Mouse (Mus musculus) limb, embryonic 15.5 days (tissue): Measurements from ENCODE around the gene Slc35d3. TPM values are rescaled to one million over a fixed set of nuclear protein-coding genes. Genes with fewer than 3 reads are reported as not detected.
A peak's percentile ranks its signal among the peaks of the same experiment; 100 is the strongest.

Source experiments
- ATAC-seq: fragments of 200-750 bp; cut with Nextera tagmentation; 2 replicates; pipeline ENCODE4 v1.8.0; 2017; ENCODE audit warnings: low read depth, moderate TSS enrichment; ENCODE audit not compliant: insufficient number of reproducible peaks, low FRiP score, low TSS enrichment
- H3K27ac ChIP-seq: fragments of 300-500 bp; sonication (generic); 2 replicates; pipeline ENCODE4 v1.5.1; 2015; ENCODE audit warnings: moderate library complexity, mild to moderate bottlenecking, inconsistent platforms
- H3K27me3 ChIP-seq: fragments of 300-500 bp; sonication (generic); 2 replicates; pipeline ENCODE4 v1.6.1; 2015; ENCODE audit warnings: inconsistent platforms
- H3K36me3 ChIP-seq: fragments of 300-500 bp; sonication (generic); 2 replicates; pipeline ENCODE4 v1.6.1; 2015; ENCODE audit warnings: inconsistent platforms
- H3K4me1 ChIP-seq: fragments of 300-500 bp; sonication (generic); 2 replicates; pipeline ENCODE4 v1.6.1; 2015; ENCODE audit warnings: inconsistent platforms
- H3K4me2 ChIP-seq: fragments of 300-500 bp; sonication (generic); 2 replicates; pipeline ENCODE4 v1.6.1; 2015; ENCODE audit warnings: mild to moderate bottlenecking, inconsistent platforms
- H3K4me3 ChIP-seq: fragments of 300-500 bp; sonication (generic); 2 replicates; pipeline ENCODE4 v1.5.1; 2015; ENCODE audit warnings: mild to moderate bottlenecking, inconsistent platforms
- H3K9ac ChIP-seq: fragments of 300-500 bp; sonication (generic); 2 replicates; pipeline ENCODE4 v1.6.1; 2015; ENCODE audit warnings: inconsistent platforms
- H3K9me3 ChIP-seq: fragments of 300-500 bp; sonication (generic); 2 replicates; pipeline ENCODE4 v1.6.1; 2016; ENCODE audit warnings: inconsistent platforms
- WGBS: fragments of 180-500 bp; shearing (Covaris S2); methylation state at CpG from one replicate; pipeline ENCODE4 v1.1.7; 2015; 5-methylcytosine and 5-hydroxymethylcytosine counted together
- polyA plus RNA-seq: library from polyadenylated mRNA; unstranded; fragments of >200 nt; fragmentation: Nextera tagmentation; extraction: Ambion mirVana; gene quantifications from 2 replicates; pipeline ENCODE4 v1.2.1, GENCODE M21; 2015

The Slc35d3 gene
- polyA plus RNA-seq, result 1.4 and 1.7 TPM in 2 replicates

- peaks cover 45% of the 10 kb centered on the region for H3K27me3 ChIP-seq
- H3K36me3 ChIP-seq, result no peaks in the 10 kb centered on the region
- peak within 1 kb of the TSS; percentile 100 for H3K4me2 ChIP-seq
- H3K4me3 ChIP-seq, result peak within 1 kb of the TSS; percentile 56
- H3K9ac ChIP-seq, result peak within 1 kb of the TSS; percentile 31
- no peaks in the 10 kb centered on the region for H3K9me3 ChIP-seq
- WGBS, result under 1% methylated on average over 72 of the region's 72 CpGs
- no peak for ATAC-seq
- H3K27ac ChIP-seq, result no peak within 1 kb of the TSS
- peaks cover 33% of the 10 kb centered on the region for H3K4me1 ChIP-seq
Observed at GRCm38 (mm10) chr10:19850998-19851691, at the start of gene Slc35d3. Slc35d3 (minus strand) TSS chr10:19851459.

GRCm38 (mm10) chr10:19900191-19900590, 48.9 kb upstream of the Slc35d3 start:
- Histone ChIP-seq H3K9ac (no peak overlapping the region), H3K4me2 (no peak overlapping the region), H3K36me3 (0 out of 2 replicates have a peak, but pooled peaks cover 6% of the 10 kb centered on the region), H3K4me1 (no peaks in the 10 kb centered on the region), H3K27me3 (no peaks in the 10 kb centered on the region), H3K4me3 (no peak overlapping the region), H3K9me3 (no peaks in the 10 kb centered on the region), H3K27ac (no peak overlapping the region)
- WGBS, result 49% methylated on average over 2 of the region's 2 CpGs
- no peak for ATAC-seq

DNA sequence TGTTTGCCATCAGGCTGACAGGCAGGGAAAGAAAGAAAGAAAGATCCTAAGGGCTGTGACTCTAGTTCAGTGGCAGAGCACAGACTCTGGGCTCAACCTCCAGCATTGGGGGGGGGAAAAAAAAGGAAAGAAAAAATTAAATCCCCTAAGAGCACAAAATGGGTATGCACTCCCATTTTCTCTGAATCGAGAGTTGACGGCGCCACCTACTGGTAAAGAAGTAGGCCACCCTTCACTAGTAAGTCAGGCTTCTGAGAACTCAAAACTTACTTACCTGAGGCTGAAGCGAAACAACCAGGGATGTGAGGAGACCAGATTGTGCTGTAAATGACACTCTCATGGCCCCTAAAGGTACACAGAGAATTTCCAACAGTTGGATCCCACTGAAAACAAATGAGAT, 42.7 kb upstream of the Slc35d3 start:
- Histone ChIP-seq H3K27me3 (no peaks in the 10 kb centered on the region), H3K4me1 (no peaks in the 10 kb centered on the region), H3K4me2 (no peak overlapping the region), H3K9me3 (no peaks in the 10 kb centered on the region), H3K9ac (no peak overlapping the region), H3K4me3 (no peak overlapping the region), H3K27ac (no peak overlapping the region), H3K36me3 (0 out of 2 replicates have a peak, but pooled peaks cover 3% of the 10 kb centered on the region)
- WGBS, result 15% methylated on average over 4 of the region's 4 CpGs
- no peak for ATAC-seq

DNA sequence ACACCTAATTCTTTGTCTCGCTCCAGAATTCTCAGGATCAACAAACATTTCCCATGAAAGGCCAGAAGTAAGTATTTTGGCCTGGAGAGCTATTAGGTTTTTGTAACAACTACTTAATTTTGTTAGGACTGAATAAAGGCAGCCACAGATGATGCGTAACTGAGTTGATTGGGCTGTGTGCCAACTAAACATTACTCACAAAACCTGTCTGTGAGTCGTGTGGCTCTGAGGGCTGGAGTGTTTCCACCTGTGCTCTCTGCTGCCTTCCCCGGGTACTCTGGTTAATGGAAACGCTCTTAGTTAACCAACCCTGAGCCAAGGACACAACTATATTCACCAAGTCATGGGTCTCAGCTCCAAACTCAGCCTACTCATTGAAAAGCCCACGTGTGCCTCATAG, 41.9 kb upstream of the Slc35d3 start:
- WGBS, result 56% methylated on average over 6 of the region's 6 CpGs
- no peak for ATAC-seq

DNA sequence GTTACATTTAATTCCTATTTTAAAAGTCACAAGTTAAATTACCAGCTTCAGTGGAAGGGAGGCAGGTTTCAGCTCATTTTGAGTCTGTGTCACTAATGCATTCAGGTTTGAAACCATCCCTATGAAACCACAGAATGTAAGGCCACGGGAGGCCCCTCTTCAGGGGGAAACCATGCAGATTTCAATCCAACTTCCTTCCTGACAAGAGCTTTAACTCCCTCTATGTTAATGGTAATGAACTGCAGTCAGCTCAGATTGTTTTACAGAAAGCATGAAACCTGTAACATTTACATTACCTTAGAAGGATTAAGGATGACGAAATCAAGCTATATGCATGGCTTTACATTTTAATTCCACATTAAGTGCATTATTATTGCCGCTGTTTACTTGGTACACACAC, 40.4 kb upstream of the Slc35d3 start:
- Histone ChIP-seq H3K4me1 (no peaks in the 10 kb centered on the region), H3K4me2 (no peak overlapping the region), H3K9ac (no peak overlapping the region), H3K9me3 (no peaks in the 10 kb centered on the region), H3K36me3 (0 out of 2 replicates have a peak, but pooled peaks cover 9% of the 10 kb centered on the region), H3K27me3 (no peaks in the 10 kb centered on the region), H3K4me3 (no peak overlapping the region), H3K27ac (no peak overlapping the region)
- WGBS, result 62% methylated on average over 3 of the region's 3 CpGs
- no peak for ATAC-seq

More for the DNA sequence above, 41.9 kb upstream of the Slc35d3 start:
- Histone ChIP-seq H3K36me3 (0 out of 2 replicates have a peak, but pooled peaks cover 8% of the 10 kb centered on the region), H3K9ac (no peak overlapping the region), H3K4me3 (no peak overlapping the region), H3K4me1 (no peaks in the 10 kb centered on the region), H3K27me3 (no peaks in the 10 kb centered on the region), H3K9me3 (no peaks in the 10 kb centered on the region), H3K4me2 (no peak overlapping the region), H3K27ac (no peak overlapping the region)

GRCm38 (mm10) chr10:19889908-19890307, 38.6 kb upstream of the Slc35d3 start:
- Histone ChIP-seq H3K27ac (no peak overlapping the region), H3K27me3 (no peaks in the 10 kb centered on the region), H3K4me3 (no peak overlapping the region), H3K9me3 (no peaks in the 10 kb centered on the region), H3K4me1 (no peaks in the 10 kb centered on the region), H3K9ac (no peak overlapping the region), H3K4me2 (no peak overlapping the region), H3K36me3 (0 out of 2 replicates have a peak, but pooled peaks cover 9% of the 10 kb centered on the region)
- no peak for ATAC-seq
- 73% methylated on average over 3 of the region's 3 CpGs for WGBS

DNA sequence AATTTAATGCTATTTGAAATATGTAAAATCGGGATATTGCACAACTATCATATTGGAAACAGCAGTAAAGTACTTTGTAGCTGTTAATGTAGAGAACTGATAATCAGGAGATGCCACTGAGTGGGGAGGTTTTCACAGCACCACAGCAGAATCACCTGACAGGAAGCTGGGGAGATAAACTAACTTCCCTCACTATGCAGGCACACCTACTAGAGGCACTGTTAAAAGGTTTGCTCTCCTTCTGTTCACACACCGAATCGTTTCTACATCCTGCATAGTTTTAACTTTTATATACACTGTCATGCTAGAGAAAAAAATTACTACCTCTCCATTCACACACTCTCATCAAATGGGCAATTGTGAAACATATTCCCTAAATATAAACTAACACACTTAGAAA, 35.0 kb upstream of the Slc35d3 start:
- H3K27ac ChIP-seq, result no peak overlapping the region
- WGBS, result 77% methylated on average over 3 of the region's 3 CpGs
- no peaks in the 10 kb centered on the region for H3K4me1 ChIP-seq
- H3K4me2 ChIP-seq, result no peak overlapping the region
- H3K9me3 ChIP-seq, result no peaks in the 10 kb centered on the region
- H3K36me3 ChIP-seq, result 0 out of 2 replicates have a peak, but pooled peaks cover 9% of the 10 kb centered on the region
- no peaks in the 10 kb centered on the region for H3K27me3 ChIP-seq
- ATAC-seq, result no peak
- no peak overlapping the region for H3K4me3 ChIP-seq
- H3K9ac ChIP-seq, result no peak overlapping the region

GRCm38 (mm10) chr10:19884409-19884808, 33.1 kb upstream of the Slc35d3 start:
- no peak overlapping the region for H3K4me2 ChIP-seq
- no peak overlapping the region for H3K27ac ChIP-seq
- H3K9ac ChIP-seq, result no peak overlapping the region
- 0 out of 2 replicates have a peak, but pooled peaks cover 9% of the 10 kb centered on the region for H3K36me3 ChIP-seq
- H3K4me3 ChIP-seq, result no peak overlapping the region
- no peaks in the 10 kb centered on the region for H3K9me3 ChIP-seq
- WGBS, result 63% methylated on average over 4 of the region's 4 CpGs
- ATAC-seq, result no peak
- H3K4me1 ChIP-seq, result no peaks in the 10 kb centered on the region
- no peaks in the 10 kb centered on the region for H3K27me3 ChIP-seq

GRCm38 (mm10) chr10:19880437-19880836, 29.2 kb upstream of the Slc35d3 start:
- Histone ChIP-seq H3K4me2 (no peak overlapping the region), H3K4me1 (no peaks in the 10 kb centered on the region), H3K9ac (no peak overlapping the region), H3K27ac (no peak overlapping the region), H3K36me3 (no peaks in the 10 kb centered on the region), H3K27me3 (no peaks in the 10 kb centered on the region), H3K9me3 (no peaks in the 10 kb centered on the region), H3K4me3 (no peak overlapping the region)
- 84% methylated on average over 3 of the region's 3 CpGs for WGBS
- no peak for ATAC-seq

DNA sequence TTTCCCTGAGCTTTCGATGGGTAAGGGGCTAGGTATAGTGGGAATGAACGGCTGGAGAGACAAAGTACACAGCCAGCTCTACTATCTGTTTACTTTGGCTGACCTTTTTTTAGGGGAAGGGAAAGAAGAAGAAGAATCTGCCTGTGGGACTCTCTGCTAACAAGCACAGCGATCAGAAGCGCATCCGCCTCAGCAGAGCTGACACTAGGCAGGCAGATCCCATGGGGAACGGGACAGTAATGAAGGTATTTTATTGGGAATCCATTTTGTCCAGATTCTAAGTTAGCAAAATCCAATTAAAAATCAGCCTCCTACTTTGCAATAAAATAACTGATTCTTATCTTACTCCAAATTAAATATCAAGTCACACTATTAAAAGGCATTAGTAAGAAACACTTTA, 27.9 kb upstream of the Slc35d3 start:
- no peak overlapping the region for H3K4me2 ChIP-seq
- no peak overlapping the region for H3K27ac ChIP-seq
- ATAC-seq, result no peak
- no peaks in the 10 kb centered on the region for H3K27me3 ChIP-seq
- H3K9ac ChIP-seq, result no peak overlapping the region
- H3K4me1 ChIP-seq, result no peaks in the 10 kb centered on the region
- no peaks in the 10 kb centered on the region for H3K9me3 ChIP-seq
- H3K36me3 ChIP-seq, result no peaks in the 10 kb centered on the region
- WGBS, result 83% methylated on average over 6 of the region's 6 CpGs
- no peak overlapping the region for H3K4me3 ChIP-seq

GRCm38 (mm10) chr10:19877679-19878078, 26.4 kb upstream of the Slc35d3 start:
- Histone ChIP-seq H3K4me1 (no peaks in the 10 kb centered on the region), H3K9me3 (no peaks in the 10 kb centered on the region), H3K4me3 (no peak overlapping the region), H3K36me3 (no peaks in the 10 kb centered on the region), H3K27me3 (no peaks in the 10 kb centered on the region), H3K9ac (no peak overlapping the region), H3K4me2 (no peak overlapping the region), H3K27ac (no peak overlapping the region)
- ATAC-seq, result no peak
- 72% methylated on average over 9 of the region's 9 CpGs for WGBS

- Histone ChIP-seq H3K36me3 (no peaks in the 10 kb centered on the region), H3K9me3 (no peaks in the 10 kb centered on the region), H3K4me3 (no peak overlapping the region), H3K4me1 (no peaks in the 10 kb centered on the region), H3K9ac (no peak overlapping the region), H3K4me2 (no peak overlapping the region), H3K27me3 (no peaks in the 10 kb centered on the region), H3K27ac (no peak overlapping the region)
- 85% methylated on average over 8 of the region's 8 CpGs for WGBS
- no peak for ATAC-seq
Observed at GRCm38 (mm10) chr10:19877257-19877656, 26.0 kb upstream of the Slc35d3 start.
